Mouse (Mus musculus): ENCODE results near the gene Szrd1.

DNA sequence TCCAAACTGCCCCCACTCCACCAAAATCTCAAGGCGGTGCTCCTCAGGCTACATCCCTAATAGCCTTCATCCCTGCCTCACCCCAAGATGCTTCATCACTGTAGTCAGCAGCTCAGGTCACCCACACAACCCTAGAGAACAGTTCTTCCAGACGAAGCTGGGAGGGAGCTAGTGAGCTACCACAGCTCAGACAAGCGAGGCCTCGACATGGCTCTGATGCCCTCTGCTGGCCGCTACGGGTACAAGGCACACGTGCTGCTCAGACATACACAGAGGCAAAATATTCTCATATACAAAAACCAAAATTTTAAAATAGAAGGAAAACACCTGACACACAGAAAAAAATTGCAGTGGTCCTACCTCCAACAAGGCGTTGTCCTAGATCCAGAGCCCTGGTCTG lies 74.5 kb downstream of the Szrd1 start:
- TF ChIP-seq CTCF (IDR thresholded peaks at IDR 0.05; ENCODE audit: borderline replicate concordance, insufficient read depth, low read depth, low read length), result peak; percentile 99
- no peak for TF ChIP-seq POLR2A (IDR thresholded peaks at IDR 0.05; ENCODE audit: borderline replicate concordance, insufficient read depth, low read length)

All from cerebellum, adult 2 months (tissue).